Mouse (Mus musculus): ENCODE measurements around the gene Irf2bp2. TPM values are rescaled to one million over a fixed set of nuclear protein-coding genes. Genes with fewer than 3 reads are reported as not detected.

The Irf2bp2 gene
- 51.5 and 58.6 TPM in 2 replicates for polyA plus RNA-seq (2012; ENCODE audit: insufficient read depth, low replicate concordance)

GRCm38 (mm10) chr8:126593889-126594480 is at the start of gene Irf2bp2:
Gene Irf2bp2, minus strand, starts transcription at chr8:126593986.
- Histone ChIP-seq H3K9me3 (no peaks in the 10 kb centered on the region), H3K4me3 (replicated peaks) (peak within 1 kb of the TSS; percentile 100), H3K27me3 (replicated peaks) (no peaks in the 10 kb centered on the region), H3K4me1 (peaks cover 47% of the 10 kb centered on the region), H3K36me3 (replicated peaks; ENCODE audit: low read length) (peaks cover 33% of the 10 kb centered on the region)
- TF ChIP-seq FLI1 (IDR thresholded peaks at IDR 0.05; ENCODE audit: low read length) (no peak), GATA1 (IDR thresholded peaks at IDR 0.05; ENCODE audit: borderline replicate concordance, low read length) (no peak)

GRCm38 (mm10) chr8:126642665-126643064 is 48.9 kb upstream of the Irf2bp2 start:
- peaks cover 7% of the 10 kb centered on the region for H3K36me3 ChIP-seq (replicated peaks; ENCODE audit: low read length)
- H3K27me3 ChIP-seq (replicated peaks): peaks cover 4% of the 10 kb centered on the region
- peak overlapping the region; percentile 78 for H3K4me3 ChIP-seq (replicated peaks)
- H3K4me1 ChIP-seq: peaks cover 31% of the 10 kb centered on the region
- peaks cover 32% of the 10 kb centered on the region for H3K9me3 ChIP-seq
- TF ChIP-seq GATA1 (IDR thresholded peaks at IDR 0.05; ENCODE audit: borderline replicate concordance, low read length) (no peak), FLI1 (IDR thresholded peaks at IDR 0.05; ENCODE audit: low read length) (no peak)

- TF ChIP-seq GATA1 (IDR thresholded peaks at IDR 0.05; ENCODE audit: borderline replicate concordance, low read length) (no peak), FLI1 (IDR thresholded peaks at IDR 0.05; ENCODE audit: low read length) (no peak)
- H3K9me3 ChIP-seq: peaks cover 32% of the 10 kb centered on the region
- peaks cover 4% of the 10 kb centered on the region for H3K27me3 ChIP-seq (replicated peaks)
- H3K4me1 ChIP-seq: peaks cover 22% of the 10 kb centered on the region
- H3K4me3 ChIP-seq (replicated peaks): no peak overlapping the region
- H3K36me3 ChIP-seq (replicated peaks; ENCODE audit: low read length): peaks cover 7% of the 10 kb centered on the region
These were observed 47.9 kb upstream of the Irf2bp2 start for GRCm38 (mm10) chr8:126641568-126642295.

- H3K4me1 ChIP-seq: peaks cover 21% of the 10 kb centered on the region
- no peak overlapping the region for H3K4me3 ChIP-seq (replicated peaks)
- peaks cover 7% of the 10 kb centered on the region for H3K36me3 ChIP-seq (replicated peaks; ENCODE audit: low read length)
- peaks cover 32% of the 10 kb centered on the region for H3K9me3 ChIP-seq
- no peak for TF ChIP-seq FLI1 (IDR thresholded peaks at IDR 0.05; ENCODE audit: low read length)
- TF ChIP-seq GATA1 (IDR thresholded peaks at IDR 0.05; ENCODE audit: borderline replicate concordance, low read length): no peak
- H3K27me3 ChIP-seq (replicated peaks): peaks cover 8% of the 10 kb centered on the region
These were observed 45.4 kb upstream of the Irf2bp2 start for GRCm38 (mm10) chr8:126639161-126639560.

GRCm38 (mm10) chr8:126638027-126638426 is 44.2 kb upstream of the Irf2bp2 start:
- TF ChIP-seq FLI1 (IDR thresholded peaks at IDR 0.05; ENCODE audit: low read length) (no peak), GATA1 (IDR thresholded peaks at IDR 0.05; ENCODE audit: borderline replicate concordance, low read length) (no peak)
- Histone ChIP-seq H3K4me3 (replicated peaks) (peak overlapping the region; percentile 28), H3K36me3 (replicated peaks; ENCODE audit: low read length) (peaks cover 7% of the 10 kb centered on the region), H3K9me3 (peaks cover 31% of the 10 kb centered on the region), H3K27me3 (replicated peaks) (peaks cover 8% of the 10 kb centered on the region), H3K4me1 (peaks cover 16% of the 10 kb centered on the region)

- Histone ChIP-seq H3K27me3 (replicated peaks) (peaks cover 8% of the 10 kb centered on the region), H3K4me3 (replicated peaks) (no peak overlapping the region), H3K9me3 (peaks cover 29% of the 10 kb centered on the region), H3K4me1 (peaks cover 7% of the 10 kb centered on the region), H3K36me3 (replicated peaks; ENCODE audit: low read length) (peaks cover 8% of the 10 kb centered on the region)
- TF ChIP-seq GATA1 (IDR thresholded peaks at IDR 0.05; ENCODE audit: borderline replicate concordance, low read length): no peak
- no peak for TF ChIP-seq FLI1 (IDR thresholded peaks at IDR 0.05; ENCODE audit: low read length)
These were observed 40.8 kb upstream of the Irf2bp2 start for GRCm38 (mm10) chr8:126634541-126635048.

- Histone ChIP-seq H3K4me3 (replicated peaks) (peak overlapping the region; percentile 72), H3K36me3 (replicated peaks; ENCODE audit: low read length) (peaks cover 11% of the 10 kb centered on the region), H3K4me1 (peaks cover 42% of the 10 kb centered on the region), H3K27me3 (replicated peaks) (no peaks in the 10 kb centered on the region), H3K9me3 (peaks cover 31% of the 10 kb centered on the region)
- TF ChIP-seq GATA1 (IDR thresholded peaks at IDR 0.05; ENCODE audit: borderline replicate concordance, low read length): no peak
- TF ChIP-seq FLI1 (IDR thresholded peaks at IDR 0.05; ENCODE audit: low read length): no peak
These were observed 34.8 kb upstream of the Irf2bp2 start for GRCm38 (mm10) chr8:126628616-126629015.

- Histone ChIP-seq H3K36me3 (replicated peaks; ENCODE audit: low read length) (peaks cover 11% of the 10 kb centered on the region), H3K27me3 (replicated peaks) (no peaks in the 10 kb centered on the region)
These were observed 32.6 kb upstream of the Irf2bp2 start for GRCm38 (mm10) chr8:126626415-126626814.

GRCm38 (mm10) chr8:126622111-126622795 is 28.5 kb upstream of the Irf2bp2 start:
- no peak overlapping the region for H3K4me3 ChIP-seq (replicated peaks)
- peaks cover 67% of the 10 kb centered on the region for H3K4me1 ChIP-seq
- H3K36me3 ChIP-seq (replicated peaks; ENCODE audit: low read length): no peaks in the 10 kb centered on the region
- TF ChIP-seq FLI1 (IDR thresholded peaks at IDR 0.05; ENCODE audit: low read length) (no peak), GATA1 (IDR thresholded peaks at IDR 0.05; ENCODE audit: borderline replicate concordance, low read length) (no peak)
- no peaks in the 10 kb centered on the region for H3K27me3 ChIP-seq (replicated peaks)
- H3K9me3 ChIP-seq: no peaks in the 10 kb centered on the region

More at GRCm38 (mm10) chr8:126626415-126626814, 32.6 kb upstream of the Irf2bp2 start:
- Histone ChIP-seq H3K4me1 (peaks cover 52% of the 10 kb centered on the region), H3K9me3 (peaks cover 19% of the 10 kb centered on the region), H3K4me3 (replicated peaks) (no peak overlapping the region)
- TF ChIP-seq FLI1 (IDR thresholded peaks at IDR 0.05; ENCODE audit: low read length): no peak
